Mouse (Mus musculus): ENCODE measurements around the gene Cwh43. TPM values are rescaled to one million over a fixed set of nuclear protein-coding genes. Genes with fewer than 3 reads are reported as not detected.

Gene Cwh43
- total and polyA plus RNA-seq, 3 experiments: not detected

- H3K4me1 ChIP-seq (ENCODE audit: control insufficient read depth, insufficient read depth, low read length): peaks cover 3% of the 10 kb centered on the region; the same call in 1 of the 2 replicates
- no peaks in the 10 kb centered on the region for H3K27me3 ChIP-seq (ENCODE audit: control insufficient read depth, insufficient read depth, low read length)
- DNase-seq: peak; percentile 47 to 58
- TF ChIP-seq POLR2A (IDR thresholded peaks at IDR 0.05; ENCODE audit: insufficient read depth, low read depth, low read length): no peak
- peak; percentile 76 for TF ChIP-seq CTCF (IDR thresholded peaks at IDR 0.05)
- TF ChIP-seq EP300 (IDR thresholded peaks at IDR 0.05; ENCODE audit: insufficient read depth, low read depth, low read length): no peak
- no peaks in the 10 kb centered on the region for H3K79me2 ChIP-seq (replicated peaks; ENCODE audit: control insufficient read depth, insufficient read depth, low read length)
- WGBS: 23% methylated on average over 3 of the region's 3 CpGs
- H3K27ac ChIP-seq: no peak overlapping the region
- H3K9ac ChIP-seq (ENCODE audit: low read depth, low read length): no peak overlapping the region
- no peak overlapping the region for H3K4me3 ChIP-seq
- H3K36me3 ChIP-seq (ENCODE audit: control insufficient read depth, insufficient read depth, low read length): no peaks in the 10 kb centered on the region
- intact Hi-C loops (cut with DNase I): loop anchor here (1.0 to 5.0 kb wide), 3 partner anchors 66 to 266 kb away; no protein-coding TSS in a partner anchor
Observed at GRCm38 (mm10) chr5:73382737-73383646, 22.9 kb upstream of the Cwh43 start.

GRCm38 (mm10) chr5:73383647-73383970, 22.3 kb upstream of the Cwh43 start:
- 67% methylated on average over 4 of the region's 4 CpGs for WGBS

GRCm38 (mm10) chr5:73393041-73393440, 12.8 kb upstream of the Cwh43 start:
- H3K36me3 ChIP-seq (ENCODE audit: control insufficient read depth, insufficient read depth, low read length): no peaks in the 10 kb centered on the region
- WGBS: 72% methylated on average over 9 of the region's 9 CpGs
- H3K79me2 ChIP-seq (replicated peaks; ENCODE audit: control insufficient read depth, insufficient read depth, low read length): no peaks in the 10 kb centered on the region
- DNase-seq: no peak
- H3K4me1 ChIP-seq (ENCODE audit: control insufficient read depth, insufficient read depth, low read length): no peaks in the 10 kb centered on the region
- intact Hi-C loops (cut with DNase I): no loop called here
- H3K27me3 ChIP-seq (ENCODE audit: control insufficient read depth, insufficient read depth, low read length): no peaks in the 10 kb centered on the region
- no peak overlapping the region for H3K27ac ChIP-seq
- TF ChIP-seq EP300 (IDR thresholded peaks at IDR 0.05; ENCODE audit: insufficient read depth, low read depth, low read length) (no peak), POLR2A (IDR thresholded peaks at IDR 0.05; ENCODE audit: insufficient read depth, low read depth, low read length) (no peak)
- H3K9ac ChIP-seq (ENCODE audit: low read depth, low read length): no peak overlapping the region
- no peak overlapping the region for H3K4me3 ChIP-seq

More at GRCm38 (mm10) chr5:73383647-73383970, 22.3 kb upstream of the Cwh43 start:
- H3K9ac ChIP-seq (ENCODE audit: low read depth, low read length): no peak overlapping the region
- no peaks in the 10 kb centered on the region for H3K27me3 ChIP-seq (ENCODE audit: control insufficient read depth, insufficient read depth, low read length)
- TF ChIP-seq EP300 (IDR thresholded peaks at IDR 0.05; ENCODE audit: insufficient read depth, low read depth, low read length) (no peak), POLR2A (IDR thresholded peaks at IDR 0.05; ENCODE audit: insufficient read depth, low read depth, low read length) (no peak), CTCF (IDR thresholded peaks at IDR 0.05) (no peak)
- intact Hi-C loops (cut with DNase I): loop anchor here (5.0 kb wide), 2 partner anchors 66 to 266 kb away; no protein-coding TSS in a partner anchor
- peaks cover 3% of the 10 kb centered on the region; the same call in 1 of the 2 replicates for H3K4me1 ChIP-seq (ENCODE audit: control insufficient read depth, insufficient read depth, low read length)
- H3K4me3 ChIP-seq: no peak overlapping the region
- H3K79me2 ChIP-seq (replicated peaks; ENCODE audit: control insufficient read depth, insufficient read depth, low read length): no peaks in the 10 kb centered on the region
- H3K27ac ChIP-seq: no peak overlapping the region
- DNase-seq: no peak
- no peaks in the 10 kb centered on the region for H3K36me3 ChIP-seq (ENCODE audit: control insufficient read depth, insufficient read depth, low read length)

GRCm38 (mm10) chr5:73399768-73400526, 5.9 kb upstream of the Cwh43 start:
- no peaks in the 10 kb centered on the region for H3K79me2 ChIP-seq (replicated peaks; ENCODE audit: control insufficient read depth, insufficient read depth, low read length)

GRCm38 (mm10) chr5:73401341-73401740, 4.5 kb upstream of the Cwh43 start:
- H3K4me1 ChIP-seq (ENCODE audit: control insufficient read depth, insufficient read depth, low read length): no peaks in the 10 kb centered on the region
- 40% methylated on average over 5 of the region's 5 CpGs for WGBS
- peaks cover 2% of the 10 kb centered on the region for H3K27me3 ChIP-seq (ENCODE audit: control insufficient read depth, insufficient read depth, low read length)
- no peaks in the 10 kb centered on the region for H3K36me3 ChIP-seq (ENCODE audit: control insufficient read depth, insufficient read depth, low read length)
- DNase-seq: peak; percentile 30 to 42
- no peak overlapping the region for H3K27ac ChIP-seq
- TF ChIP-seq EP300 (IDR thresholded peaks at IDR 0.05; ENCODE audit: insufficient read depth, low read depth, low read length) (0 out of 2 replicates have a peak, but pooled peaks have one; percentile 38), CTCF (IDR thresholded peaks at IDR 0.05) (no peak)
- no peak overlapping the region for H3K9ac ChIP-seq (ENCODE audit: low read depth, low read length)
- intact Hi-C loops (cut with DNase I): no loop called here
- H3K79me2 ChIP-seq (replicated peaks; ENCODE audit: control insufficient read depth, insufficient read depth, low read length): no peaks in the 10 kb centered on the region
- H3K4me3 ChIP-seq: no peak overlapping the region

More at GRCm38 (mm10) chr5:73399768-73400526, 5.9 kb upstream of the Cwh43 start:
- TF ChIP-seq CTCF (IDR thresholded peaks at IDR 0.05): no peak
- TF ChIP-seq EP300 (IDR thresholded peaks at IDR 0.05; ENCODE audit: insufficient read depth, low read depth, low read length): no peak
- TF ChIP-seq POLR2A (IDR thresholded peaks at IDR 0.05; ENCODE audit: insufficient read depth, low read depth, low read length): no peak
- Histone ChIP-seq H3K4me1 (ENCODE audit: control insufficient read depth, insufficient read depth, low read length) (no peaks in the 10 kb centered on the region), H3K36me3 (ENCODE audit: control insufficient read depth, insufficient read depth, low read length) (no peaks in the 10 kb centered on the region), H3K27me3 (ENCODE audit: control insufficient read depth, insufficient read depth, low read length) (no peaks in the 10 kb centered on the region), H3K27ac (no peak overlapping the region), H3K9ac (ENCODE audit: low read depth, low read length) (no peak overlapping the region), H3K4me3 (no peak overlapping the region)
- DNase-seq: no peak
- intact Hi-C loops (cut with DNase I): no loop called here
- 35% methylated on average over 7 of the region's 7 CpGs for WGBS
